Mouse (Mus musculus): Measurements from ENCODE around the gene Akap13.
"Not testable (repeated sequence)": the region's sequence is repeated elsewhere in the genome, so short reads cannot be mapped to it uniquely, and the experiment has no call there.

- not testable (repeated sequence) for TF ChIP-seq POLR2A (IDR thresholded peaks at IDR 0.05; ENCODE audit: borderline replicate concordance, insufficient read depth, low read length); CTCF (IDR thresholded peaks at IDR 0.05; ENCODE audit: borderline replicate concordance, insufficient read depth, low read depth, low read length)
These were observed 319.1 kb downstream of the Akap13 start for GRCm38 (mm10) chr7:75774095-75775078.

All from cerebellum, adult 2 months (tissue).